Mouse (Mus musculus): ENCODE results near the gene Calhm3.

Calhm3 gene

DNA sequence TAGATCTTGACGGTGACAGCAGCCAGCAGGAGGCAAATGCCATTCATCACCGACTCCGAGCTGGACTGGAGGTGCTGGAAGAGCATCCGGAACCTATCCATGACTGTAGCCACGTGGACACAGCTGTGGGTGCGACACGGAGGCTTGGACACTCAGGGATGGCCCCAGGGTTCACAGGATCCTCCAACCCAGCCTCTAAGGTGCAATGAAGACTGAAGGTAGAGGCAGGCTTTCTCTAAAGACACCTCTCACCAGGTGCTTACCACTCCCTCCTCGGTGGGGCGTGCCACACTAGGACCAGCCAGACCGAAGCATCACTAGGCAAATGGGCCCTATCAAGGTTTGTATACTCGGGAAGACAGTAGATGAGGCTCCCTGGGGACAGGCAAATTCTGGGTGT, at the start of gene Calhm3:
Gene Calhm3 (minus strand): TSS at position 101 of the 400 bp plus-strand sequence.
- no peak for DNase-seq

DNA sequence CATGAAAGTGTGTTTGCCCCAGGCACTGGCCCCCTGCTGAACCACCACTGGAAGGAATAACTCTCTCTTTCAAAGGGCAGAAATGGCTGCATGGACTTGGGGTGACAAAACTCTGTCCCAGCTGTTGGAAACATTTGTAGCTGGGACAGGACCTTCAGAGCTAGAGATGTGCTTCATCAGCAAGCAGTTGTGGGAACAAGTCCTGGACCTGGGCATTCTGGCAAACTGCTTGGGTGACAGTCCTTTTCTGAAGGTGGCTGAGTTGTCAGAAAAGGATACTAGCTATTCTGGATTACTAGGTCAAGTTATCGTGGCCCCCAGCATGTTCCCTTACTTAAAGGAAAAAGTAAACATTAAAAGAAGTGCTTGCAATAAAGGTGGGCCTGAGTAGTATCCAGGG, 48.6 kb upstream of the Calhm3 start:
- no peak for DNase-seq

DNA sequence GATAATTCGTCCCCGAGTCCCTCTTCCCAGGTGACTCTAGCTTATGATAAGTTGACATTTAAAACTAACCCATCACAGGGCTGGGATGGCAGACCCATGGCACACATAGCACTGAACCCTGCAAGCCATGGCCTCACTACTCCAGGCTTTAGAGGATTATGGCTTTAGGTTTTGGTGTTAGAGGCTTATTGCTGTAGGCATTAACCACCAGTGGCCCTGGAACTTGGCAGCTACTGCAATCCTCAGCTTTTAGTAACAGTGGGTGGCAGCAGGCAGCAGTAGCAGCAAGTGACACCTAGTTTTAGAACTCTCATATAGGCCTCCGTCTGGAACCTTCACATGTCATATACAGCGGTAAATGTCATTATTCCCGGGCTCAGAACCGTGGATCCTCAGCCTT, 47.1 kb upstream of the Calhm3 start:
- no peak for DNase-seq

DNA sequence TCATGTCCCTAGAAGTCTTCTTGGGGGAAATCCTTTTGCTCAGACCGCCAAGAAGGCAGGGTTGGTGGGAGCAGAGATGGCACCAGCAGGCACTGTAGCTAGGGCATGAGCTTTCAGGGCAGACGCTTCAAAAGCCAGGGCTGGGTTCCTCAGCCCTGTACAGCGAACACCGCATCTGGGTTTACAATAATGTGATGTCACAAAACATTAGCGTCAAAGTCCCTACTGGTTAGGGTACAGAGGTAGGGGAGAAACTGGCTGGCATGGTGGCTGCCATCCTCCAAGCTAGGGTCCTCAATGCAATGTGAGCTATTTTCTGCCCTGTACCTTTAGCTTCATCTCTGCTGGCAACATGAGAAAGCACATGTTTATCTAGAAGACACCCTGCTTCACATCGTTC, 45.5 kb upstream of the Calhm3 start:
- no peak for DNase-seq

DNA sequence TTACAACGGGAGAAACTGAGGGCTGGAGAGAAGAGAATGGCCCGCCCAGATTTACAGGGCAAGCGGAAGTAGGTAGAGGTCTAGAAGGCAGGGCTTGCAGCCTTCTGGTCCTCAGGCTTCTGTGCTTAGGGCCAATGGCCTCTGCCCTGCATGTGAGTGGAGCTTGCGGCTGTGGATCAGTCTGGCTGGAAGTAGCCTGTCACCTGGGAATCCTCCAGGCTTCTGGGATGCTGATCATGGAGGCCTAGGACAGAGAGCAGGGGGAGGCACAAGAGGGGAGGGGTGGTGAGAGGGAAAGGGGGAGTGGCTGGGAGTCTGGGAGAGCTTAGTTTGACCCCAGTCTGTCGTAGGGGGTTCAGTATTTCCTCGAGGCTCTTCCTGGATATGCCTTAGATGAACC, 44.9 kb upstream of the Calhm3 start:
- no peak for DNase-seq

DNA sequence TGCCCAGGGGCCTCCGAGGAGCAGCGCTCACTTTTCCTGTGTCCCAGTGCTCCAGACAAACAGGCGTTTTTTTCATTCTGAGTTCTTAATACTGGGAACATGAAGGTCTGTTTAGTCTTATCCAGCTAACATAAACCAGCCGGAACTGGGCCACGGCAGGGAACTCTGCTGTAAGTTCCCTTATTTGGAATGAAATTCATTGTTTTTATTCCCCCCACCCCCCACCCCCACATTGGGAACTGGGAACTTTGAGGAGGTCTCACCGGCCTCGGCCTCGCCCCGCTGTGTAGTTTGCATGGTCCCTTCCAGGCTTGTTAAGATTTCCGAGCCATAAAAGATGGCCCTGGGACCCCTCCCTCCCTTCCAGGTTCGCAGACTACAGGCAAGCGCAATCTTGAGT, 44.4 kb upstream of the Calhm3 start:
- no peak for DNase-seq

DNA sequence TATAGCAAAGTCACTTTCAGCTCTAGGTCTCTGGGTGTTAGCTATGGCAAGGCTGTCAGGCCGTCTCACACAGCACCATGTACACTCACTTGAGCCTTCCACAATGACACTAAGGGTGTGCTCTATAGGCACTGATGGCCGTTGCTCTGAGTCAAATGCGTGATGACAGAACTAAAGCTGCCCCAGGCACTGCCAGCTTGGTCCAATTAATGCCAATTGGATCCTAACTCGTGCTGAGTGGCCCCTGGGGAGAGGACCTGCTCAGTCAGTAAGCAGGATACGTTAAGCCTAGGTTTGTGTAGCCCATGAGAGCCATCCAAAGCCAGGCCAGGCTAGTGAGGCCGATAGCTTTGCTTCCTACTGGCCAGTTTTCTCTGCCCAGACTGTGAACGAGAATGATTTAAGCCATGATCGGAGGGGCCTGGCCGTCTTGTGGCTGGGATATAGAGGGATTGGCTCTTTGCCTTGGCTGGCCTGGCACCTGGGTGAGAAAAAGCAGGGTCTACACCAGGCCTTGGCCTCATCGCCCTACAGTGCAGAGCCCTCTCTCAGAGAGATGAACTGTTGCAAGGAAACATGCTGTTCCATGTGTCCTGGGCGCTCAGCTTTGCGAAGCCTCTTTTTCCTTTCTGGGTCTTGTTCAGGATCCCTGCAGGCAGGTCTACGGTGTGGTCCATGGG, 41.2 kb upstream of the Calhm3 start:
- DNase-seq = no peak

DNA sequence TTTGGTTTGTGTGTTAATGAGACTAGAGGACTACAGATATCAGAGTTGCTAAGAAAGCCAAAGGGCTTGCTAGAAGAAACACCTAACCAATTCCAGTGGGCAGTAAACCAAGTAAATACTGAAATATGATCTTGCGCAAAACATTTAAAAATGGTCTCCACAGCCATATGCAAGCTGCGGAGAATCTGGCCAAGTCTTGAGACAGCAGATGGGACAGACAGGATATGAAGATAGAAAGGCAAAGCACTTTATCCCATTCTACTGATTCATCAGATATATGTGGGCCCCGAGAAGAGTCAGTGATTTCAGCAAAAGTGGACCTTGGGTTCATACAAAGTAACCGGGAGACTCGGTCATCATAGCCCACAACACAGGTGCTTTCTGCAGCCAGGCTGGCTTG, 34.6 kb upstream of the Calhm3 start:
- DNase-seq = no peak

DNA sequence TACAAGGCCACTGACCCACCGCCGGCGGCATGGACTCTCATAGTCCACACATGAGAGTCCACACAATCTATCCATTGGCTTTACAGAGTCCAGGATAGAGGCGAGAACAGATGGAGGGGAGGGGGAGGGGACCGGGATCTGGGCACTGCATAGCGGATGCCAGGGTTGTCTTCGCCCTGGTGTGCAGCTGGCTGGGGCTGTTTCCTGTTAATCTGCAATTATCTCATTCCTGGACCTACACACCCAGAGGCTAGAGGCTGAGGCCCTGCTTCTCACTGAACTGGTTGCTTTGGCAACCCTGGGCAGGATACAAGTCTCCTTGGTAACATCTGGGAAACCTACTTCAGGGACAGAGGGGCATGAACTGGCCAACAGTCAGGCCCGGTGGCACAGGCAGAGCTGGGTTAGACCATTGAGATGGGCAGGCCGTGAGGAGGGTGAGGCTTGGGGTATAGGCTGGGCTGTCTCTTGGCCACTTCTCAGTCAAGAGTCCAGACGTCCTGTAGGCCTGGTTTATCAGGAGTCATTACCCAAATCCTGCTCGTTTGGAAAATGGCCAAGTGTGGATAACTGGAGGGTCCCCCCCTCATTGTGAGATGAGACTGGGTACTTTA, 31.1 kb upstream of the Calhm3 start:
- no peak for DNase-seq

DNA sequence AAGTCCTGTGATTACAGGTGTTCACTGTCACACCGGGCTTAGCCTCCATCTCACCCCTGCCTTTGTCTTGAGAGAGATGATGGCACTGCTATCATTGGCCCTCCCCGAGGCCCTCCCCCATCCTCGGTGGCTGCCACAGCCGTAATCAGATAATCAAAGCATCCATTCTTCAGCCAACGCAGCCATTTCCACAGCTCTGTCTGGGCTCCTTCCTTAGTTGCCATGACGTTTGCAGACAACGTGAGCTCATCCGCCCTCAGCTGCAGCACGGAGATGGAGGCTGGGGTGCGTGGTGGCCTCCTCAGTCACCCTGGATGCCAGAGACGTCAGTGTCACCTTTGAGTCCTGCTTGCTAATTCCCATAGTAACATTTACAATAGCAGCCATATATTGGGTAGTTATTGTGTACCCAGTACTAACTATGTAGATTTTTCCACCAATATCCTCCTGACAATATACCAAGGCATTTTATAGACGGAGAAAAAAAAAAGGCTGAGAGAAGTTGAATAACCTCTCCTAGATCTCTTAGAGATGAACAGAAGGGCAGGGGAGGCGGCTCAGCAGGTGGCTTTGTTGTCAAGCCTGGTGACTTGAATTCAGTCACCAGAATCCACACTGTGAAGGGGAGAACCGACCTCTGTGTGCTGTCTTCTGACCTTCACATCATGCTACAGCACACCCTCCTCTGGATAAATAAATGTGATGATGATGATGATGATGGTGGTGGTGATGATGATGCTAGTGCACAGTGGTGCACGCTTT, 29.1 kb upstream of the Calhm3 start:
- no peak for DNase-seq

DNA sequence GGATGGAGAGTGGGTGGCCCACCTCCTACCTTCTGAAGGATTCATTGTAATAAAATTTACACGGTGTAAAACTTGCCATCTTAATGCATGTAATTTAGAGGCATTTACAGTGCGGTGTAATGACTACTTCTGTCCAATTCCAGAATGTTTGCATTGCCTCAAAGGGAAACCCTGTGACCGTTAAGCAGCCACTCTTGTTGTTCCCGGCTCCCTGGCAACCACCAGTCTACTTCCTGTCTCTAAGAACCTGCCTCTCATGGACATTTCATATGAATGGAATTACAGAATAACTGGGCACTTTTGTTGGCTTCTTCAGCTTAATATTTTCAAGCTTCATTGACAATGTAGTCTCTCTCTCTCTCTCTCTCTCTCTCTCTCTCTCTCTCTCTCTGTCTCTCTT, 27.2 kb upstream of the Calhm3 start:
- no peak for DNase-seq

DNA sequence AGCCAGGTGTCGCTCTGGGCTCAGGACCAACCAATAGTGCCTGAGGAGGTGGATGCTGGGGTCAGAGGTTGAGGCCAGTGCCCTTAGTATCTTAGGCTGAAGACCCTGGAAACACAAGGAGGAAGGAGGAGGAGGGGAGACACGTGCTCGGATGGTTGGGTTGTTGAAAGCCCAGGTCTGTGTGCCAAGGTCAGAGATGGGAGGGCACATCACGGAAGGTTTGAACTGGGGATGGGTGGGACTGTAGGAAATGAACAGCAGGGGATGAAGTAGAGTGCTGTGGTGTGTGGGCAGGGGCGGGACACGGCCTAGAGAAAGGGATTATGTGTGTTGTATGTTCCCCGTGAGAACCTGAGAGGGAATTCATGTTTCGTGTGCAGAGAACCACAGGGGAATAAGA, 26.7 kb upstream of the Calhm3 start:
- DNase-seq = no peak

DNA sequence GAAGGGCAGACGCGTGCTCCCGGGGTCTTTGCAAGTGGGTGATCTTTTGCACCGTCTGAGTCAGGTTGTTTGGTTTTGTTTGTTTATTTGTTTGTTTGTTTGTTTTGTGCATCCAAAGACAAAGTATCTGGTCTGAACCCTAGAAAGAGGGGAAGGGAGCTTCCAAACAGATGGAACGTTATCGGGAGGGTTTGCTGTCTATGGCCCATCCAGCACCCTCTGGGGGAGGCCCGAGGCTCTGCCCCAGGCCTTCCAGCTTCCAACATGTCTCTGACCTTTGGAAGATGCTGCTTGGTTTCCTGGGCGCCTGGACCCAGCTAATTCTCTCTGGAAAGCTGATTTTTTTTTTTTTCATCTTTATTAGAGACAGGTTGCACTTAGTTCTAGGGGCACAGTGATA, 22.4 kb upstream of the Calhm3 start:
- DNase-seq = no peak

DNA sequence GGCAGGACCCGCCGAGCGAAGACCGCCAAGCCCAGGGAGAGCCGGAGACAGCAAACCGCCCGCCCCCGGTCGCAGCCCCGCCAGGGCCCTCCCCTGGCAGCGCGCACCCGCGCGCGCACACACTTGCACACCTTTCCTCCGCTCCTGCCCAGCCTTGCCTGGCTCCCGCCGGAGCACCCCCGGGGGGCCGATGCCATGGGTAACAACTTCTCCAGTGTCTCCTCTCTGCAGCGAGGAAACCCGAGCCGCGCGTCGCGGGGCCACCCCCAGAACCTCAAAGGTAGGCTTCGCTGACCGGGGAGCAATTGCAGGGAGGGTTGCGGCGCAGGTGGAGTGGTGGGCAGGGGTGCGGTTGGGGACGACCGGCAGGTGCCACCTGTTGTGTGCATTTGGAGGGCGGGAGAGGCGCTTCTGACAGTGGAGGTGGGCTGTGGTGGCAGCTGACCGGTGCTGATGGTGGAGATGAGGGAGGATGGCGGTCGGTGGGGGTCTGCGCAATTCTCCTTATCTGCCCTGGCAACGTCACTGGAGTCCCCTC, 21.8 kb upstream of the Calhm3 start:
- DNase-seq = no peak

DNA sequence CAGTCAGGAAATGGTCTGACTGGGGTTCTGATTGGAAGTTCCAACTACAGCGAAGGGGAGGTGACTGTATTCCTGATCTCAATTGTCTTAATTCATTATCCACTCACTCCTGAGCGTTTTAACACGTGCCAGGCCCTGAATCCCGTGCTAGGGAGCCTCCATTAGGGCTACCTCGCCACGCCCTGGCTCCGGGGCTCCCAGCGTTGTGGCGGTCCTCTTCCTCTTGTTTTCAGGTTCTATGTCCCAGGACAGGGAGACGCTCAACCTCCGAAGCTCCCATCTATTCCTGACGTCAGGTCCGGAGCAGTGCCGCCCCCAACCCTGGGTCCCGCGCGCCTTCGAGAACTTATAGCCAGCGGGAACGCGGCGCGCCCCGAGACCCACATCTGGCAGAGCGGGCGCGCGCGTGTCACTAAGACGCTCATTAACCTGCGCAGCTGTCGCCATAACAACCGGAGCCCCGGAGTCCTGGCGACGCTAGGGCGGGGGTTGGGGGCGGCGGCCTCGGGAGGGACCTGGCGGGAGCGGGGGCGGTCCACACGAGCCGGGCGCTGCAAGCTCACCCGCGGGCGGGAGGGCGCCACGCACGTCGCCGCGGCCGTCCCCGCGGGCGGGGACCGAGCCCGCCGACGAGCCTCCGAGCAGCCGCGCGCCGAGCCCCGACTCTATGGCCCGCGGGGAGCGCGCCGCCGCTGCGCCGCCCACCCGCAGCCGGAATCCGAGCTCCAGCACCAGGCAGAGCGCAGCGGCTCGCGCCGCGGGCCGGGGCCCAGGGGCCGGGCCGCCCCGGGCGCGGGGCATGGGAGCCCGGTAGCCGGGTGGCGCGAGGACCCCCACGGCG, 21.1 kb upstream of the Calhm3 start, which contains the start of gene Neurl1a:
Gene Neurl1a (plus strand): TSS at position 390 of the 841 bp plus-strand sequence.
- DNase-seq = no peak

DNA sequence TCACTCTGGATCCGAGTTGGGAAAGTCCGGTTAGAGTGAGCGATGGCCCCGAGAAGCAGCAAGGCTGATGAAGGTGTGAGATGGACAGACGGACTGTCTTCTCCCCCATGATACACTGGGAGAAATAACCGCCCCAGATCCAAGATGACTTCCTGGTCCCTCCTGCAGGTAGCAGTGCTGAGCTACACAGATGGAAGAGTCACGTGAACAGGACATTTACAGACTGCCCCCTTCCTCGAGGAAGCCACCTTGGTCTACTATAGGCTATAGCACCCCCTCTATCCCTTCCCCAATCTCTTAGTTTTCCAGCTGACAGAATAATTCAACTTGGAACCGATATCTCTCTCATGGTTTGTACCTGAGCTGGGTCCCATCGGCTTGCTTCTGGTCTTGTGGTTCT, 20.4 kb upstream of the Calhm3 start:
- DNase-seq = no peak

DNA sequence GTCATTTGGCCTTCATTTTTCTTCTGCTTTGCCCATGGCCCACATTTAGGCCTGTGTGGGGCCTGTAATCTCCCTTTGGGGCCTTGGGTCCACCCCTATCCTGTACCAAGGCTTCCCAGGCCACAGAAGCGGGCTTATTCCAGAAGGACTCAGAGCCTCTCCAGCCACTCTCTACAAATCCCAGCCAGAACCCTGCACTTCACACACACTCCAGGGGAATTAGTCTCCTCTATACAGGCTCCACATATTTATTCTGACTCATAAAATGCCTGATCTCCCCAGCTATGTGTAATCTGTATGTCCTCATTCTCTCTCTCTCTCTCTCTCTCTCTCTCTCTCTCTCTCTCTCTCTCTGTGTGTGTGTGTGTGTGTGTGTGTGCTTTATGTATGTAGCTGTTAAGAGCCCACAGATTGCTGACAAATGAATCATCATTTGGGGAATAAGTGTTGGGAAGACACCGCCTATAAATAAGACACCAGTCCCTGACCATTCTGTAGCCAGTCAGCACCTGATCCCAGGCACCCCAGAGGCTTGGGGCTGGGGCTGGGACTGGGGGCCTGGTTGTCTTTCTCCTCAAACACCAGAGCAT, 19.4 kb upstream of the Calhm3 start:
- no peak for DNase-seq

DNA sequence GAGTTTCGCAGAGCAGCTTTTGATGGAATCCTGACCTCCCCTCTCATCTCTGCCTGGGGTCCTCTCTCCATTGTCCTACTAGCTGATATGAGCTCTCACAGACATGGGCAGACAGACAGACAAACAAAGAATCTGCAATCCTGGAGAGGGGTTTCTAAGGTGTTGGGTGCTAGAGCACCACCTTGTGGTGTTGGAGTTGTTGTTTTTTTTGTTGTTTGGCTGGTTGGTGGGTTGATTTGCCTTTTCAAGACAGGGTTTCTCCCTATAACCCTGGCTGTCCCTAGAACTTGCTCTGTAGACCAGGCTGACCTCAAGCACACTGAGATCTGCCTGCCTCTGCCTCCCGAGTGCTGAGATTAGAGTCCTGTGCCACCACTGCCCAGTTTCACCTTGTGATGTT, 17.9 kb upstream of the Calhm3 start:
- DNase-seq = no peak

DNA sequence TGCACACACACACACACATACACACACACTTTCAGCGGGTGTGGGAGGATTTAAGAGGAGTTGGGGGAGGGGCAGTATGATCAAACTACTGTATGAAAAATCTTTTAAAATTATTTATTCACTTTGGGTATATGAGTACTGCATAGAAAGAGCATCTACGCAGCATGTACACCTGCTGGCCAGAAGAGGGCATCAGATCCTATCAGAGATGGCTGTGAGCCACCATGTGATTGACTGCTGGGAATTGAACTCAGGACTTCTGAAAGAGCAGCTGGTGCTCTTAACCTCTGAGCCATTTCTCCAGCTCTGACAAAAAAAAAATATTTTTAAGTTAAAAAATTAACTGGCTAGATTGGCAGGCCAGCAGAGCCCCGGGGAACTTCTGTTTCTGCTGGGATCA, 17.0 kb upstream of the Calhm3 start:
- DNase-seq = no peak

DNA sequence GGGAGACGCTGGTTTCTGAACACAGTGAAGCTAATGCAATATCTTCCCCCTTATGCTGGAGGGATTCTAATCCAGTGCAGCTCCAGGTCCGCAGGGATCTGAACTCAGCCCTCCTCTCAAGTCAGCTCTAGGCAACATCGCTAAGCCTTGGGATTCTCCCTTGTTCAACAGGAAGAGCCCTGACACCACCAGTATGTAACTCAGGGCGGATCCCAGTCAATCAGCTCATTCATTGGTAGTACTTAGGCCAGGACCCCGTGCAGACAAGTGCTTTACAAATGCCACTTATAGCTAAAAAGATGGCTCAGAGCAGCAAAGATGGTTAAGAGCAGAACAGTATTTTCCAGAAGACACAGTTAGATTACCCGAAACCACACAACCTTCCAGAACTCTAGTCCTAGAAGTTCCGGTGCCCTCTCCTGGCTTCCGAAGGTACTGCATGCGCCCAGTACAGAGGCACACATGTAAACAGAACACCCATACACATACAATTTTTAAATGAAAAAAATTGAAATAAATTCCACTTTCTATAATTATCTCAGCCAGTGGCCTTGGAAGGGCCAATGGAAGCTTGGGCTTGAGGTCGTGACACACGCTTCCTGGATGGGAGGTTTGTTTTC, 11.3 kb upstream of the Calhm3 start:
- DNase-seq = peak; percentile 78

DNA sequence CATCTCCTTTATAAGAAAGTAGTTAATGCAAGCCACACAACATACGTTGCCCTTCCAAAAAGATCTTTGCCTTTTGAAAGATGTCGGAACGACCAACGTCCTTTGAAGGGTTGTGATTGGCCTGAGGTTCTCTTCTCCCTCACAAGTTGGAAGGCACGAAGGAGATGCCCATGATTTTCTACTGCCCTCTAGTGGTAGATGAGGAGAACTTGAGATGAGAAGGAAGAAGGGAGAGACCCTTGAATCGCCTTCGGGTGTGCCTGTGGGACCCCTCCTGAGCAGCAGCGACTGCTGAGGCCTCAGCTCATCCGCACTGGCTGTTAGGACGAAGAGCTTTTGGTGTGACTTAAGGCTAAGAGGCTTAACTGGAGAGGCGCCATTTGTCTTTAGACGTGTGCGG, 10.7 kb upstream of the Calhm3 start:
- no peak for DNase-seq

DNA sequence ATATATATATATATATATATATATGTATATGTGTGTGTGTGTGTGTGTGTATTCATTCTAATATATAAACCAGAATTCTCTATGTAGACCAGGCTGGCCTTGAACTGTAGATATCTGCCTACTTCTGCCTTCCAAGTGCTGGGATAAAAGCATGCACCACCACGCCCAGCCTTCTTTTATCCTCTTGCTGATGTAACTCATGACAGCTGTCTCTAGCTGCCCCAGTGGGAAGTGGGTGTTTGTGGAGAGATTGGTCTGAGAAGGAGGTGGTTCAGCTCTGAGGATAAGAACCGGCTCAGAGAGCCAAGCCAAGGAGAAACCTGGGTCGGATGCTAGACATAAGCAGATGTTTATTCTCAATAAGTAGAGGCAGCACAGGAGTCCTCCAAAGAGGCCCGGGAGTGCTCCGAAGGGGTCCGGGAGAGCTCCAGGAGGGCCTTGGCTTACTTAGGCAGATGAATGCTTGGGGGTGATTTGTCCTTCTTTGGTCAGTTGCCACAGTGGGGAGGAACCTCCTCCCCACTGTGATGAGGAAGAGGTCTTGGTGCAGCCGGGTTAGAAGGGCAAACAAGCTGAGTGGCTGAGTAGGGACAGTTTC, 10.2 kb upstream of the Calhm3 start:
- no peak for DNase-seq

Measured in kidney, adult 11 months (tissue).